Mouse (Mus musculus): ENCODE data around the gene Grid1.

DNA sequence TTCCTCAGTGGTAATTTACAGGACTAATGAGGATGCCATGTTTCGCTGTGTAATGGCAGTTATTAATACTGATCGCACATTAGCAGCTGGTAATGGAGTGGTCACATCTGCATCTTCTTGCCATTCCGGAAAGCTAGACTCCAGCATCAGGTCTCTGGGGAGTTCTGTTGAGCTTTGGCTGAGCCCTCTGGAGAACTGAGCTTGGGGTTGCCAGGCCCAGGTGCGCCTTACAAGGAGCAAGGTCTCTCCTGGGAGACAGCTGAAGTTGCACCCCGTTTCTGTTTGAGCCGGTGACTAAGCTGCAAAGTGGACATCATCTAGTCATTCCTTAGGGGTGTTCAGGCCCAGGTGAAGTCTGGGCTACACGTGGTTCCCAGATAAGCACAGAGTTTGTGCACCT lies 186.8 kb downstream of the Grid1 start:
- TF ChIP-seq POLR2A (IDR thresholded peaks at IDR 0.05; ENCODE audit: low read depth, low read length) = no peak
- no peak for TF ChIP-seq CTCF (IDR thresholded peaks at IDR 0.05; ENCODE audit: extremely low read depth, insufficient read length, insufficient replicate concordance, low read depth, low read length)
